Mouse (Mus musculus) thymus, postnatal 4 days (tissue): ENCODE results near the gene Alpk3.

Source experiments
- DNase-seq: peaks from one replicate; pipeline ENCODE4 v3.0.0; 2021

Alpk3 gene

DNA sequence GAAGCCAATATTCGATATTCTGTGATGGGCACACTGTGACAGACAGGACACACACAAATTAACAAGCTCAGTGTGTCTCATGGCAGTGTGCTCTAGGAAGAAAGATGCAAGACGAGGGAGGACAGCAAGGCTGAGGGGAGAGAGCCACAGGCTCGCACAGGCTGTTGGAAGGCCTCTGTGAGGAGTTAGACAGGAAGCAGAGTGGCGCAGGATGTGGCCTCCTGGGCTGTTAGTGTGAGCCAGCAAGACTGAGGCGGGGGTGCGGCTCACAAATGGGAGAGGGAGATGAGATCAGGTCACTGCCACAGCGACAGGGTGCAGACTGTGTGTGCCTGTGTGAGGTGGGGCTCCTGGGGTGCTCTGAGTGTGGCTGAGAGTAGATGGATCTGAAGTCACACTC, 17.9 kb downstream of the Alpk3 start:
- DNase-seq = peak; percentile 84

- DNase-seq = no peak
Measured at GRCm38 (mm10) chr7:81075732-81076131, 18.3 kb downstream of the Alpk3 start.

- DNase-seq = no peak
Measured at GRCm38 (mm10) chr7:81077009-81077408, 19.6 kb downstream of the Alpk3 start.

- DNase-seq = no peak
Measured at GRCm38 (mm10) chr7:81078740-81079139, 21.3 kb downstream of the Alpk3 start.

GRCm38 (mm10) chr7:81093420-81093965, 36.1 kb downstream of the Alpk3 start:
- DNase-seq = no peak

DNA sequence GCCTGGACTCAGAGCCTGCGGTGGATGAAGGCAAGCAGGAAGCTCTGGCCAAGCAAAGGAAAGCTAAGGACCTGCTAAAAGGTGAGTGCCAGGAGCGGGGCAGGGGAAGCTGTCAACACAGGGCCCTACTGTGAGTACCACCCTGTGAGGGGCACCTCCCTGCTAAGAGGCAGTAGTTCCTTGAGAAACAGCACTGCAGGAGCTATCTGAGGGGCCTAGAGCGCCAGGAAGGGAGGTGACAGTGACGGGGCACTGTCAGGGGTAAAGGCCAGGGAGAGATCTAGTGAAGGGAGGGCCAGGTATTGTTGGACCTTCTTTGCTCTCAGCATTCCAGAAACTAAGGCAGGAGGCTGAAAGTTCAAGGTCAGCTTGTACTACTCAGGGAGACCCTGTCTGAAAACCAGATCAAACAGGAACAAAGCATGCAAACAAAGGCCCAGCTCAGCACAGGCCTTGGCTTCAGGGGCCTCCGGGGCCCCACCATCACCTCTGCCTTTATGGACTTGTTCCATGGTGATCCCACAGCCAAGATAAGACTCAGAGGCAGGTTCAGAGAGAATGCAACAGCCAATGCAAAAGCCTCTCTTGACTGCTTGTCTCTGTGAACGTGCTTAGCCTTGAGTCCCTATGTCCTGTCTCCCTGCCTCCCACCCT, 36.8 kb downstream of the Alpk3 start:
- no peak for DNase-seq

DNA sequence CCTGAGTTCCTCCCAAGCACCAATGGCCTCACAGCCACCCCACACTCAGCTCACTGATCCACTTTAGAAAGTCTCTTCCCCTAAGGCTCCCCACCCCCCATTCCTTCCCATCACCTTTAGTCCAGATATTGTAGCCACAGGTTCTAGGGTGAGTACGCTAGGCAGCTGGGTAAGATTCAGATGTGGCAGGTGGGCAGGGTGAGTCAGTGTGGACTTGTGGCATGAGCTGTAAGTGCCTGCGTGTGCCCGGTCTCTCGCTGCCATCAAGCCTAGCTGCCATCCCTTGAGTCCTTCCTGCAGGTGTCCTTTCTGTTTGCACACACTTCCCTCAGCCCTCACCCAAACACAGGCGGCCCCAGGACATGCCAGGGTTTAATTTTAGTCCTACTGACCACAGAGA, 42.9 kb downstream of the Alpk3 start:
- no peak for DNase-seq

- DNase-seq = no peak
Measured at GRCm38 (mm10) chr7:81102854-81103253, 45.5 kb downstream of the Alpk3 start.

DNA sequence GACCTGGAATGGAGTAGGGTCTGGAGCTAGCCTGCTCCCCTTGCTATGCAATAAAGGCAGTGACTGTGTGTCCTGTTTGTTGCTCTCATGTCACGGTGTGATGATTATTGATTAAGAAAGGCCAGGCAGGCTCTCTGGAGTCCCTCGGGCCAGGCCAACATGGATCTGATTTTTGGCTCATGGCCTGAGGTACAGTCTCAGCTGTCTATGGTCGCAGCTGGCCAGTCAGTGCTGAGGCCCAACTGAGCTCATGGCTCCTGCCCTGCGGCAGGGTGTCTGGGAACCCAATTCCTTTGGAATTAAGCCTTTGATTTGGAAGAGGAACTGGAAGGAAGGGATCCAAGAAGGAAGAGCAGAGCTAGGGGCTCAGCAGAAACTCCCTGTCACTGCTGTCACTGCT, 48.1 kb downstream of the Alpk3 start:
- DNase-seq = no peak

DNA sequence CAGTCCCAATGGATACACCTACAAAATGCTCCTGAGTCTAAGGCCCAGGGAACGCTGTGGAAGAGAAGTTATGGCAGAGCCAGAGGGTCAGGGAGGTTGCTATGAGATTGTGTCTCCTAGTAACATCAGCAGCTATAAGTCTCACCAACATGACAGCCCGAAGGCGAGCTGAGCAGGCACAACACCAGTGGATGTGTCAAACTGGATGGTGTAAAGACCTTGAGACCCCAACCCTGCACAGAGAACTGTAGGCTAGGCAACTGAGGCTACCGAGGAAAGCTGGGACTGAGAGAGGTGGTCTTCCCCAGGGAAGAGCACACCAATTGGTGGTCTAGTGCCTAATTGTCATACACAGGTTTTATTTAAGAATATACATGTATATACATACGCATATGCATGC, 50.8 kb downstream of the Alpk3 start:
- no peak for DNase-seq

DNA sequence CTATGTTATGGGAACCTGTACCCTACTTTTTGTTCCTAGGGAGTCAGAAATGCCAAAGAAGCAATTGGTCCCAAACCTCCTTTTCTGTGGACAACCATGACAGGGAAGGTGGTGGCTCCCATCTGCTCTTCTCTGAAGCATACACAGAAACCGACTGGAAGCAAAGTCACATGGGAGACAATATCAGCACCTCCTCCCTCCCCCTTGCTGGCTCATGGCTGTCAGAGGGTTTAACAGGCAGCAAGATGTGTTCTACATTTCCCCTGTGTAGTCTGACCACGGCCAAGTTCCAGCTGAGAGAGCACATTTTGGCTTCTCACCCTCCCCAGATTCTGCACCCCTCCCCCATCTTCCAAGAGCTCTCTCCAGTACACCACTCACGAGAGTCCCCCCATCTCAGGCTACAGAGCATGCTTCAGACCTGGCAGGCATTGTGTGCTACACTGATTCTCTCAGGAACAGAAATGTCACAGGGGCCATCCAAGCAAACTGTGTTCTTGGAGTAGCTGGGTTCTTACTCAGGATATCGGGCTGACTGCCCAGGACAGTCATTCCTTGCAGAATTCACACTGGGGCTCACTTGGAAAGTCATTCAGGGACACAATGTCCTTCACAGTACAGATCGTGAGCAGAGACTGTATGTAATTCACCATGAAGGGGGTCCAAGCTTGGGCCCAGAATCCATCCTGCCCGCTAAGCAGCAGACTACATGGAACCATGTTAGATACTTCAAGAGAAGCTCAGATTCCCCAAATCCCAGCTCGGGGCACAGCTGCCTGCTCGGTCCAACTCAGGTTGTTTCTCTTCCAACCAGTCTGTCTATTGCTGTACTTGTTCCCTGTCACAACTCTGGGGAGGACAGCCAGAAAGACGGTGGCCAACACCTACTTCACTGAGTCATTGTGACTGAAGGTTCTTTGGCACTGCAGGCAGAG, 52.6 kb downstream of the Alpk3 start:
- no peak for DNase-seq

- no peak for DNase-seq
Measured at GRCm38 (mm10) chr7:81110791-81111190, 53.4 kb downstream of the Alpk3 start.

GRCm38 (mm10) chr7:81111729-81112128, 54.3 kb downstream of the Alpk3 start:
- DNase-seq = no peak

GRCm38 (mm10) chr7:81112686-81113360, 55.4 kb downstream of the Alpk3 start:
- DNase-seq = peak; percentile 48

GRCm38 (mm10) chr7:81114555-81114954, 57.2 kb downstream of the Alpk3 start, which contains the start of gene Slc28a1:
Slc28a1 (plus strand) TSS chr7:81114799.
- no peak for DNase-seq

GRCm38 (mm10) chr7:81121099-81121498, 63.7 kb downstream of the Alpk3 start:
- DNase-seq = no peak

GRCm38 (mm10) chr7:81122808-81123207, 65.4 kb downstream of the Alpk3 start:
- DNase-seq = no peak

DNA sequence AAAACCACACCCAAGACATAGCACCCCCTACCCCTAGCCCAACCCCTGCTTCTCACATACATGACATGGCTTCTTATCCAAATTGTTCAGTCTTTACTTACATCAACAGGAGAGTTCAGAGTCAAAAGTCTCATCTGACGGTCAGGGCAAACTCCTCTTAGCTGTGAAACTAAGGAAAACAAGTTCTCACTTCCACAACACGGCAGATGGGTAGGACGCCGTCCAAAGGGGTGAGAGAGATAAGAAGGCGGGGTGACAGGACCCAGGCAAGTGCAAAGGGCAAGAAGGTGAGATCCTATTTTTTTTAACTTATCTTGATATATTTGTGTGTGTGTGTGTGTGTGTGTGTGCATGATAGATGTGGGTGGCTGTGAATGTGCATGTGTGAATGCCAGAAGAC, 66.2 kb downstream of the Alpk3 start:
- no peak for DNase-seq

DNA sequence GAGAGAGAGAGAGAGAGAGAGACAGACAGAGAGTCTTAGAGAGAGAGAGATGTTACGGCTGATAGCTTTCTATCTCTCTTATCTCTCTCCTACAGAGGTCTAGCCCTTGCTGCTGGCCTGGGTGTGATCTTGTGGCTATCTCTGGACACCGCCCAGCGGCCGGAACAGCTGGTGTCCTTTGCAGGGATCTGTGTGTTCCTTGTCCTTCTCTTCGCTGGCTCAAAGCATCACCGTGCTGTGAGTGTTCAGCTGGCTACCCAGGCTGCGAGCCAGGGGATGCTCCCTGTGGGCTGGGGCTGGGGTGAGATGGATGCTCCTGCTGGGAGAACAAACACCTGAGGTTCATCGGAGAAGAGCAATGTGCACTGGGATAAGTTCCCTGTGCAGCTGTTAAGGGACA, 67.4 kb downstream of the Alpk3 start:
- DNase-seq = no peak

GRCm38 (mm10) chr7:81125215-81126175, 68.1 kb downstream of the Alpk3 start:
- no peak for DNase-seq

DNA sequence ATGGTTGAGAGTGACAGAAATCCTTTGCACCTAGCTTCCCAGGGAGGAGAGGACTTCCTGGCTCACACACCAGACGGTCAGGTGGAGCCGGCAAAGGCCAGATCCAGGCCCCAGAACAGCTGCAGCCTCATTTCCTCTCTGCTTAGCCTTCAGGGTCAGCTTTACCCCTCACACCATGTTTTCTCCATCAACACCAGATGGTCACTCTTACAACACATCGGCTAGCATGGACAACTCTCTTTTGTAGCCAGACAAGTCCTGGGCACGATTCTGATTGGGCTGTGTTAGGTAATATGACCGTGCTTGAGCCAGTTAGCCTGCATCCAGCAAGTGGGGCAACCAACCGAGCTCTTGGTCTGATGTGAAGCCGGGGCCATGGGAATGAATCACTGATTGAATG, 74.5 kb downstream of the Alpk3 start:
- no peak for DNase-seq

DNA sequence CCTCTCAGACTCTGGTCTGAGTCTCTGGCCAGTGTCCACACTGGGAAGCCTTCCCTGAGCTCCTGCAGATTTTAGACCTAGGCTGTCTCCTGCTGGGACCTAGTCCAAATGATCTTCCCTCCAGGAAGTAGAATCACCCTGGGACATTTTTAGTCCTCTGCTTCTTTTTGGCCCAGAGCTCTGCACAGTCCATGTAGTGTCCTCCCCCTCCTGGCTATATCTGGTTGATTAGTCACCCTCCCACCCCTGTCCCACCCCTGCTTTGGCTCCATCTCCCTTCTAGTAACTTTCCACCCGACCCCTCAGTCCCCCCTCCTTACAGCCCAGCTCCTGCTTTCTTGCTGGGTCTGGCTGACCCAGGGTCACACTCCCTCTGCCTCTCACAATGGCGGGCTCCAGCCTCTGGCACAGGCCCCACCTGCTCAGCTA, 75.5 kb downstream of the Alpk3 start:
- no peak for DNase-seq
